ENCODE assay signal across 9 mouse cellular contexts in the genomic region with DNA sequence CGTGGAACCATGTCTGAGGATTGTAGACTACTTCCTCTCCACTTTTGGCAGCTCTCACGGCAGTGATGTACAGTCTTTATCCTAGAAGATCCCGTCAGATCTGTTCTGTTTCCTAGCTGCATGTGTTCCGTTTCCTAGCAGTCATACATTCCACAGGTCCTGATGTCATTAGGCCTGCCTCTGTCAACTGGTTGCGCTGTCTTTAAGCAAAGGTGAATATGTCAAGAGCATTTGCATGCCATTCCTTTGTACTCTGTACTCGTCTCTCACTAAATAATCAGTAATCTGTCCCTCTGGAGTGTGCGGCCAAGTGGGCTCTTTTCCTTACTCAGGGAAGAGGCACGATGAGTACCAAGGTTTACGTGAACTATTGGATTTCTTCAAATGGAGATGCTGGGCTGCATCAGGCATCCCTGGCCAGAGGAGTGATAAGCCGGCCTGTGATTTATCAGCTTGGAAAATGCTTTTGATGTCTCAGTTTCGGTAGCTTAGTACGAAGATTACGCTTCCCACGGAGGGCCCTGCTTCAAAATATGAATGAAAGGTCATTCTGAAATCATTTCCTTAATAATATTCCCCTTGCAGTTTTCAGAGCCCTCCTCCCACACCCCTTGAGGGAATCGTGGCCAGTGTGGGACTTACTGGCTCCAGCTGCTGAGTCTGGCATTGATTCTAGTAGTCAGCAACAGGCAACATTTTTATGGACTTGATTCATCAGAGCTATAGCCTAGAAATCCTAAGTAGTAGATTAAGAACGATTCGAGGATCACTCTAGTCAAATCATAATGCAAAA. TPM values are rescaled to one million over a fixed set of nuclear protein-coding genes. Genes with fewer than 3 reads are reported as not detected.
DNase-seq lines count a peak whose midpoint lies in the region; ATAC-seq and TF ChIP-seq lines count a peak whose summit lies in the region.
"Had no signal": no experiment of that assay in that cellular context is flagged by ENCODE, and none has a peak within 500 bp of the region (broad histone marks: within the 10 kb centered on the region; RNA-seq: fewer than 3 reads in every experiment).

No protein-coding gene starts in this region.

- no peaks in the 10 kb centered on the region; the same call in 1 of the 2 replicates for H3K4me1 ChIP-seq in cerebellum, adult 2 months (ENCODE audit: control insufficient read depth, insufficient read depth, low read length)
- peaks cover 26% of the 10 kb centered on the region for H3K4me1 ChIP-seq in embryonic facial prominence, embryonic 13.5 days

- 65% methylated on average over 17 of the region's 17 CpGs for WGBS in cerebellum, adult 2 months
- WGBS in embryonic facial prominence, embryonic 13.5 days: 36% methylated on average over 17 of the region's 17 CpGs

- no peaks in the 10 kb centered on the region for H3K36me3 ChIP-seq in embryonic facial prominence, embryonic 13.5 days

- peak overlapping the region; percentile 50 for H3K4me2 ChIP-seq in embryonic facial prominence, embryonic 13.5 days

- no peak for TF ChIP-seq CTCF in cerebellum, adult 2 months (IDR thresholded peaks at IDR 0.05; ENCODE audit: borderline replicate concordance, insufficient read depth, low read depth, low read length)

- H3K27ac ChIP-seq in cerebellum, adult 2 months (ENCODE audit: insufficient read depth, low read length): no peak overlapping the region
- H3K27ac ChIP-seq in embryonic facial prominence, embryonic 13.5 days: no peak overlapping the region

- peak overlapping the region; percentile 13 for H3K4me3 ChIP-seq in cerebellum, adult 2 months (replicated peaks; ENCODE audit: insufficient read depth, low read depth, low read length)
- H3K4me3 ChIP-seq in embryonic facial prominence, embryonic 13.5 days: peak overlapping the region; percentile 24
- H3K4me3 ChIP-seq: megakaryocyte, embryonic 14.5 days had no signal

- no peak for ATAC-seq in cerebellum, adult (ENCODE audit: insufficient number of reproducible peaks, low FRiP score, low TSS enrichment)
- ATAC-seq in embryonic facial prominence, embryonic 13.5 days (ENCODE audit: insufficient number of reproducible peaks, insufficient read depth, low FRiP score, low TSS enrichment, low read depth): no peak
- no peak for ATAC-seq in CD4-positive, CD25-positive, alpha-beta regulatory T cell, adult 4 months
- ATAC-seq in granulocyte monocyte progenitor cell, adult 5-6 weeks (replicated peaks; ENCODE audit: poor library complexity, severe bottlenecking): no peak

- no peak for TF ChIP-seq POLR2A in cerebellum, adult 2 months (IDR thresholded peaks at IDR 0.05; ENCODE audit: borderline replicate concordance, insufficient read depth, low read length)

- no peaks in the 10 kb centered on the region for H3K9me3 ChIP-seq in embryonic facial prominence, embryonic 13.5 days

- H3K27me3 ChIP-seq in cerebellum, adult 2 months (ENCODE audit: control insufficient read depth, insufficient read depth, low read length): no peaks in the 10 kb centered on the region
- no peaks in the 10 kb centered on the region for H3K27me3 ChIP-seq in embryonic facial prominence, embryonic 13.5 days

- peak in 1 of 2 experiments; percentile 15 for DNase-seq in cerebellum, adult 2 months
- peak; percentile 29 for DNase-seq in heart, postnatal 4 days
- DNase-seq in lung, postnatal 25 days (ENCODE audit: low spot score): peak; percentile 23
- no peak for DNase-seq in adrenal gland, postnatal 36 days

- 0 out of 2 replicates have a peak overlapping the region, but pooled peaks have one; percentile 37 for H3K9ac ChIP-seq in embryonic facial prominence, embryonic 13.5 days

RNA-seq across cellular contexts. Expression of a gene that starts 4.2 kb away (rescaled TPM):
- polyA plus RNA-seq in cerebellum, adult 2 months (2012; rRNA removed): 57.0 and 59.3 TPM in 2 replicates
- 38.2 and 46.0 TPM in 2 replicates for polyA plus RNA-seq in embryonic facial prominence, embryonic 13.5 days (2015; fragmentation: Nextera tagmentation; extraction: Ambion mirVana)
- total RNA-seq in heart, postnatal 4 days (2021): 10 to 100 TPM; 11.8 to 13.1 TPM
- polyA plus RNA-seq in CD4-positive, CD25-positive, alpha-beta regulatory T cell, adult 4 months (2017; shearing (Covaris generic)): under 1 TPM in 1 of 2 experiments, not detected in 1; 0.55 TPM
- 1 to 10 TPM; 3.9 to 4.2 TPM for total RNA-seq in adrenal gland, postnatal 36 days (2021)
- total RNA-seq in granulocyte monocyte progenitor cell, adult 5-6 weeks (2014; fragmentation: Nextera tagmentation): not detected in 2 replicates
- total RNA-seq in granulocyte monocyte progenitor cell, adult 5-6 weeks (2017): not detected in 2 replicates

Comparison
In these comparisons a context has a peak if more than half of its experiments do, and no peak if none do; other contexts are left out.
1. DNase-seq: peak in heart, postnatal 4 days (single experiment) and lung, postnatal 25 days (single experiment); none in adrenal gland, postnatal 36 days (0 of 2).
2. RNA of a gene that starts 4.2 kb away (total RNA-seq): 11.8 to 13.1 TPM in heart, postnatal 4 days and 3.9 to 4.2 TPM in adrenal gland, postnatal 36 days; not detected in granulocyte monocyte progenitor cell, adult 5-6 weeks; every median in the first group is over 4 times any median in the second.